Mouse (Mus musculus) ES-Bruce4 (cell line): ENCODE data around the gene Hrh2.

Experiments used
- CTCF ChIP-seq: IDR thresholded peaks from one replicate; pipeline ENCODE4 v1.8.1; 2011; ENCODE audit warnings: low read depth, low read length
- POLR2A ChIP-seq: IDR thresholded peaks from one replicate; pipeline ENCODE4 v1.8.1; 2011; ENCODE audit warnings: low read length; ENCODE audit not compliant: insufficient read depth

- TF ChIP-seq POLR2A (no peak), CTCF (no peak)
These were observed 47.3 kb upstream of the Hrh2 start for GRCm38 (mm10) chr13:54144624-54145023.
